Mouse (Mus musculus) CD4-positive, CD25-positive, alpha-beta regulatory T cell, adult 4 months (primary cell): Measurements from ENCODE around the gene Fmnl1. TPM values are rescaled to one million over a fixed set of nuclear protein-coding genes. Genes with fewer than 3 reads are reported as not detected.

ENCODE experiments used
- ATAC-seq: one replicate; pipeline ENCODE4 v1.8.0; 2017
- polyA plus RNA-seq, 2 experiments: library from polyadenylated mRNA; unstranded; fragments of 100-300 nt; shearing (Covaris generic); gene quantifications; one replicate each; pipeline ENCODE4 v1.2.1; 2017

Fmnl1 gene
- polyA plus RNA-seq, 2 experiments from 2014 or later = 54.2 to 69.6 TPM

- ATAC-seq = no peak
Observed at GRCm38 (mm10) chr11:103223444-103223843, 52.5 kb downstream of the Fmnl1 start.

GRCm38 (mm10) chr11:103223951-103224456 is 53.1 kb downstream of the Fmnl1 start:
- ATAC-seq = no peak

- no peak for ATAC-seq
Observed at GRCm38 (mm10) chr11:103229608-103230007, 58.7 kb downstream of the Fmnl1 start.

GRCm38 (mm10) chr11:103230626-103231025 is 59.7 kb downstream of the Fmnl1 start:
- no peak for ATAC-seq

- ATAC-seq = no peak
Observed at GRCm38 (mm10) chr11:103231367-103231766, 60.5 kb downstream of the Fmnl1 start.

GRCm38 (mm10) chr11:103232966-103233365 is 62.1 kb downstream of the Fmnl1 start:
- peak; percentile 68 for ATAC-seq

- no peak for ATAC-seq
Observed at GRCm38 (mm10) chr11:103234447-103234846, 63.5 kb downstream of the Fmnl1 start.

GRCm38 (mm10) chr11:103235702-103236101 is 64.8 kb downstream of the Fmnl1 start:
- ATAC-seq = no peak

- no peak for ATAC-seq
Observed at GRCm38 (mm10) chr11:103236431-103236830, 65.5 kb downstream of the Fmnl1 start.

GRCm38 (mm10) chr11:103236903-103237302 is 66.0 kb downstream of the Fmnl1 start:
- no peak for ATAC-seq

GRCm38 (mm10) chr11:103237757-103238156 is 66.8 kb downstream of the Fmnl1 start:
- no peak for ATAC-seq

GRCm38 (mm10) chr11:103240740-103241139 is 69.8 kb downstream of the Fmnl1 start:
- ATAC-seq = no peak

GRCm38 (mm10) chr11:103244856-103245255 is 73.9 kb downstream of the Fmnl1 start:
- ATAC-seq = no peak

- ATAC-seq = no peak
Observed at GRCm38 (mm10) chr11:103246081-103246730, 75.3 kb downstream of the Fmnl1 start.

GRCm38 (mm10) chr11:103246731-103247290 is 75.9 kb downstream of the Fmnl1 start:
- no peak for ATAC-seq

GRCm38 (mm10) chr11:103247504-103248177 is 76.7 kb downstream of the Fmnl1 start:
- no peak for ATAC-seq

Other genes with a start within 250 kb of the Fmnl1 start
- under 1 TPM; 0.28 to 0.76 TPM for gene Kif18b, start 246.0 kb upstream of the Fmnl1 start, polyA plus RNA-seq
- gene C1ql1, start 224.4 kb upstream of the Fmnl1 start, polyA plus RNA-seq = not detected
- 100 to 1,000 TPM; 111 TPM for gene Nmt1, start 142.9 kb upstream of the Fmnl1 start, polyA plus RNA-seq
- 10 to 100 TPM; 26.4 to 32.5 TPM for gene Dcakd, start 142.8 kb upstream of the Fmnl1 start, polyA plus RNA-seq
- gene Plcd3, start 69.4 kb upstream of the Fmnl1 start, polyA plus RNA-seq = under 1 TPM; 0.41 to 0.51 TPM
- gene Acbd4, start 69.4 kb upstream of the Fmnl1 start, polyA plus RNA-seq = 10 to 100 TPM; 19.7 to 25.2 TPM
- 1 to 10 TPM; 2.6 to 4.3 TPM for gene Hexim1, start 54.9 kb upstream of the Fmnl1 start, polyA plus RNA-seq
- 1 to 10 TPM; 2.3 to 4.5 TPM for gene Hexim2, start 38.7 kb upstream of the Fmnl1 start, polyA plus RNA-seq
- gene 1700023F06Rik, start 37.5 kb downstream of the Fmnl1 start, polyA plus RNA-seq = not detected
- gene Spata32, start 47.3 kb downstream of the Fmnl1 start, polyA plus RNA-seq = not detected
- gene Map3k14, start 96.4 kb downstream of the Fmnl1 start, polyA plus RNA-seq = 10 to 100 TPM; 29.6 to 50.3 TPM
- gene Arhgap27, start 192.6 kb downstream of the Fmnl1 start, polyA plus RNA-seq = 10 to 100 TPM; 21.4 to 36.6 TPM
- gene Plekhm1, start 241.6 kb downstream of the Fmnl1 start, polyA plus RNA-seq = 10 to 100 TPM in 1 of 2 experiments, 1 to 10 TPM in 1; 7.0 to 15.2 TPM